Mouse (Mus musculus) kidney, embryonic 14.5 days (tissue): ENCODE measurements around the gene Neurog3. TPM values are rescaled to one million over a fixed set of nuclear protein-coding genes. Genes with fewer than 3 reads are reported as not detected.

Source experiments
- polyA plus RNA-seq: library from polyadenylated mRNA; unstranded; fragments of >200 nt; fragmentation: Nextera tagmentation; extraction: Ambion mirVana; gene quantifications from 2 replicates; pipeline ENCODE4 v1.2.1, GENCODE M21; 2014

Neurog3 gene
- polyA plus RNA-seq, 1 experiment from 2014 or later: not detected

Other genes starting within 250 kb of the Neurog3 start
- gene Col13a1, start 154.0 kb upstream of the Neurog3 start, polyA plus RNA-seq: 4.7 and 6.1 TPM in 2 replicates
- 3.8 and 9.8 TPM in 2 replicates for gene Fam241b, start 10.8 kb downstream of the Neurog3 start, polyA plus RNA-seq
- gene Tspan15, start 98.2 kb downstream of the Neurog3 start, polyA plus RNA-seq: 31.4 and 36.0 TPM in 2 replicates
- gene Tacr2, start 119.3 kb downstream of the Neurog3 start, polyA plus RNA-seq: not detected in 2 replicates
- 14.2 and 31.4 TPM in 2 replicates for gene Hk1, start 246.8 kb downstream of the Neurog3 start, polyA plus RNA-seq